Mouse (Mus musculus): ENCODE measurements at regions not wholly inside any gene's neighbourhood (a gene's known extent, or its start where the extent isn't known, plus 50 kb on each side); places are given as distances from the start of the nearest gene placed in this dataset.

DNA sequence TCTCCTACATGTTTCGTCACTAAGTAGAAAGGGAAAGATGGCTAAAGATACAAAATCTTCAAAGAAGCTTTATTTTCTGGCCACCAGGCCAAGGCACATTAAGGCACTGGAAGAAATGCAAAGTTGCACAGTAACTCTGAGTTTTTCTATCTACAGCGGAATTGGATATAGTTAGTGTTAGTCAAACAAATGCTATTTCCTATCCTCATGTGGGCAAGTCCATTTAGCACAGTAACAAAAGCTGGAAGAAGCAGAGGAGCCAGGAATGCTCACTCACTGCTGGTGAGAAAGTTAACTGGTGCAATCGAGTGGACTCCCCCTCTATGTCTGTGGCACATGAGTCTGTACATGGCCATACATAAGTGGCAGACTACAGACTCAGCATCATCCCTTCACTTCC, 300.9 kb downstream of the Arl4a start:
- Histone ChIP-seq H3K9ac (ENCODE audit: control insufficient read depth, low read depth, low read length, poor library complexity, severe bottlenecking) (no peak overlapping the region), H3K36me3 (ENCODE audit: control insufficient read depth in 1 of 2, insufficient read depth in 2 of 2, low read length in 2 of 2) (no peaks in the 10 kb centered on the region), H3K4me3 (ENCODE audit: control insufficient read depth in 1 of 2, insufficient read depth in 1 of 2, low read depth in 2 of 2, low read length in 2 of 2) (no peak overlapping the region), H3K79me2 (ENCODE audit: control insufficient read depth, insufficient read depth, low read length, poor library complexity) (no peaks in the 10 kb centered on the region), H3K9me3 (replicated peaks; ENCODE audit: insufficient read depth, low read length) (no peaks in the 10 kb centered on the region), H3K27me3 (ENCODE audit: control insufficient read depth in 1 of 2, insufficient read depth in 2 of 2, low read length in 2 of 2) (no peaks in the 10 kb centered on the region; a peak in 2 of 4 replicates), H3K4me1 (ENCODE audit: control insufficient read depth in 1 of 2, insufficient read depth in 2 of 2, low read length in 2 of 2) (no peaks in the 10 kb centered on the region), H3K27ac (ENCODE audit: control insufficient read depth, low read depth, low read length) (no peak overlapping the region)
- no peak for DNase-seq (ENCODE audit: low read depth, low spot score)
- TF ChIP-seq ELF1 (IDR thresholded peaks at IDR 0.05; ENCODE audit: low read depth, low read length) (no peak), ZMIZ1 (IDR thresholded peaks at IDR 0.05; ENCODE audit: low read depth, low read length) (no peak), MAZ (IDR thresholded peaks at IDR 0.05; ENCODE audit: low read depth, low read length) (no peak), ZNF384 (IDR thresholded peaks at IDR 0.05; ENCODE audit: low read depth, low read length) (no peak), RAD21 (IDR thresholded peaks at IDR 0.05; ENCODE audit: low read depth, low read length) (no peak), GABPA (IDR thresholded peaks at IDR 0.05; ENCODE audit: low read depth, low read length) (no peak), USF1 (IDR thresholded peaks at IDR 0.05; ENCODE audit: low read depth, low read length) (no peak)

- no peak overlapping the region for H3K9ac ChIP-seq (ENCODE audit: control insufficient read depth, low read depth, low read length, poor library complexity, severe bottlenecking)
- H3K27ac ChIP-seq (ENCODE audit: control insufficient read depth, low read depth, low read length), result no peak overlapping the region
- no peaks in the 10 kb centered on the region for H3K9me3 ChIP-seq (replicated peaks; ENCODE audit: insufficient read depth, low read length)
- H3K27me3 ChIP-seq (ENCODE audit: control insufficient read depth in 1 of 2, insufficient read depth in 2 of 2, low read length in 2 of 2), result no peaks in the 10 kb centered on the region; a peak in 2 of 4 replicates
- DNase-seq (ENCODE audit: low read depth, low spot score), result no peak
- H3K4me1 ChIP-seq (ENCODE audit: control insufficient read depth in 1 of 2, insufficient read depth in 2 of 2, low read length in 2 of 2), result no peaks in the 10 kb centered on the region
- no peak overlapping the region for H3K4me3 ChIP-seq (ENCODE audit: control insufficient read depth in 1 of 2, insufficient read depth in 1 of 2, low read depth in 2 of 2, low read length in 2 of 2)
- TF ChIP-seq GABPA (IDR thresholded peaks at IDR 0.05; ENCODE audit: low read depth, low read length) (no peak), USF2 (IDR thresholded peaks at IDR 0.05; ENCODE audit: borderline replicate concordance in 1 of 2, insufficient read depth in 1 of 2, low read depth in 1 of 2, low read length in 2 of 2) (no peak), EP300 (IDR thresholded peaks at IDR 0.05; ENCODE audit: low read depth in 1 of 2, low read length in 2 of 2) (no peak), MAZ (IDR thresholded peaks at IDR 0.05; ENCODE audit: low read depth, low read length) (no peak), RAD21 (IDR thresholded peaks at IDR 0.05; ENCODE audit: low read depth, low read length) (no peak), TCF12 (IDR thresholded peaks at IDR 0.05; ENCODE audit: low read depth, low read length) (no peak), ZNF384 (IDR thresholded peaks at IDR 0.05; ENCODE audit: low read depth, low read length) (no peak), MAFK (IDR thresholded peaks at IDR 0.05; ENCODE audit: borderline replicate concordance, low read depth, low read length) (no peak)
- H3K36me3 ChIP-seq (ENCODE audit: control insufficient read depth in 1 of 2, insufficient read depth in 2 of 2, low read length in 2 of 2), result no peaks in the 10 kb centered on the region
- no peaks in the 10 kb centered on the region for H3K79me2 ChIP-seq (ENCODE audit: control insufficient read depth, insufficient read depth, low read length, poor library complexity)
Observed at GRCm38 (mm10) chr12:39736097-39736920, 301.5 kb downstream of the Arl4a start.

- TF ChIP-seq TCF12 (IDR thresholded peaks at IDR 0.05; ENCODE audit: low read depth, low read length), result no peak
- no peak for TF ChIP-seq ZC3H11A (IDR thresholded peaks at IDR 0.05; ENCODE audit: low read depth, low read length)
- TF ChIP-seq NRF1 (IDR thresholded peaks at IDR 0.05; ENCODE audit: insufficient read depth, low read depth, low read length, poor library complexity, severe bottlenecking), result no peak
- no peak for TF ChIP-seq E2F4 (IDR thresholded peaks at IDR 0.05; ENCODE audit: borderline replicate concordance, low read depth, low read length)
- TF ChIP-seq SMC3 (IDR thresholded peaks at IDR 0.05; ENCODE audit: low read depth, low read length), result no peak
- TF ChIP-seq KAT2A (conservative IDR thresholded peaks at IDR 0.05; ENCODE audit: low read depth, low read length), result no peak
- TF ChIP-seq USF1 (IDR thresholded peaks at IDR 0.05; ENCODE audit: low read depth, low read length), result no peak
- TF ChIP-seq ELF1 (IDR thresholded peaks at IDR 0.05; ENCODE audit: low read depth, low read length), result no peak
- TF ChIP-seq CHD1 (IDR thresholded peaks at IDR 0.05; ENCODE audit: low read depth, low read length), result no peak
- TF ChIP-seq EP300 (IDR thresholded peaks at IDR 0.05; ENCODE audit: low read depth in 1 of 2, low read length in 2 of 2), result no peak
- no peak for TF ChIP-seq GATA1 (IDR thresholded peaks at IDR 0.05; ENCODE audit: low read depth, low read length)
- Histone ChIP-seq H3K36me3 (ENCODE audit: control insufficient read depth in 1 of 2, insufficient read depth in 2 of 2, low read length in 2 of 2) (no peaks in the 10 kb centered on the region), H3K4me1 (ENCODE audit: control insufficient read depth in 1 of 2, insufficient read depth in 2 of 2, low read length in 2 of 2) (no peaks in the 10 kb centered on the region)
Observed at GRCm38 (mm10) chr12:39734176-39734575, 303.6 kb downstream of the Arl4a start.

More at GRCm38 (mm10) chr12:39734176-39734575, 303.6 kb downstream of the Arl4a start:
- no peak for DNase-seq (ENCODE audit: low read depth, low spot score)
- no peaks in the 10 kb centered on the region for H3K79me2 ChIP-seq (ENCODE audit: control insufficient read depth, insufficient read depth, low read length, poor library complexity)
- no peak overlapping the region for H3K4me3 ChIP-seq (ENCODE audit: control insufficient read depth in 1 of 2, insufficient read depth in 1 of 2, low read depth in 2 of 2, low read length in 2 of 2)
- H3K27me3 ChIP-seq (ENCODE audit: control insufficient read depth in 1 of 2, insufficient read depth in 2 of 2, low read length in 2 of 2), result no peaks in the 10 kb centered on the region
- H3K9me3 ChIP-seq (replicated peaks; ENCODE audit: insufficient read depth, low read length), result no peaks in the 10 kb centered on the region
- H3K27ac ChIP-seq (ENCODE audit: control insufficient read depth, low read depth, low read length), result no peak overlapping the region
- no peak overlapping the region for H3K9ac ChIP-seq (ENCODE audit: control insufficient read depth, low read depth, low read length, poor library complexity, severe bottlenecking)

All from MEL (cell line).